Mouse (Mus musculus): ENCODE results near the gene Ccdc142. TPM values are rescaled to one million over a fixed set of nuclear protein-coding genes. Genes with fewer than 3 reads are reported as not detected.

Gene Ccdc142
- total RNA-seq, 1 experiment, result 4.6 TPM

DNA sequence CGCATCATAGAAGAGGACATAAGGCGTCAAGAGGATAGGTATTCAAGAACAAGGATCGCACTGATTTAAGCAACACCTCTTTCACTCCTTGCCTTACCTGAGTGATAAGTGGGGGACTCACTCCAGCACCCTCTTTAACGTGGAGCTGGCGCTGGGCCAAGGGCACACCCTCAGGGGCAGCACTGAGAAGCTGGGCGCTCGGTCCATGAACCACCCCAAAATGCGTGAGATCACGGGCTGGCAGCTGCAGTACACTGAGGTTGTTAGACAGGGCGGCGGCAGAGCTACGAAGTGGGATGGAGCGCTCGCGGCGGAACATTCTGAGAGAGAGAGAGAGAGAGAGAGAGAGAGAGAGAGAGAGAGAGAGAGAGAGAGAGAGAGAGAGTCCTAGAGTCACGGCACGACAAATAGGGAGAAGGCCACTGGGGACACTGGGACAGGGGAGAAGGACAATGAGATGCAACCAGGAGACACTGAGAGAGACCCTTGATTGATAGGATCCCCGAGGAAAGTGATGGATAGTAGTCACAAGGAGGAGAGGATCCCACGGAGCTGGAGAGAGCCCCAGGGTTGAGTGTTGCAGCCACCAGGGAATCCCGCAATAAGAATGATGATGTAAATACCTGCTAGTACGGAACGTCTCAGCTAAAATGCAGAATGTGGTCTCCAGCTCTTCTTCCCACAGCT, 54.3 kb downstream of the Ccdc142 start:
- Histone ChIP-seq H3K9me3 (ENCODE audit: control insufficient read depth, insufficient read depth, low read depth, low read length) (no peaks in the 10 kb centered on the region), H3K27ac (ENCODE audit: insufficient read depth, low read depth, low read length, poor library complexity, severe bottlenecking) (no peak overlapping the region), H3K4me1 (ENCODE audit: control insufficient read depth in 2 of 2, insufficient read depth in 2 of 2, low read length in 2 of 2, poor library complexity in 1 of 2) (peaks cover 0 to 2% of the 10 kb centered on the region in 2 experiments; a peak in 2 of 4 replicates), H3K9ac (ENCODE audit: insufficient read depth, low read depth, low read length, poor library complexity, severe bottlenecking) (peak overlapping the region; percentile 41; the same call in 1 of the 2 replicates), H3K36me3 (ENCODE audit: control insufficient read depth, insufficient read depth, low read length, poor library complexity, severe bottlenecking) (no peaks in the 10 kb centered on the region; the same call in 1 of the 2 replicates), H3K4me3 (ENCODE audit: insufficient read depth in 1 of 2, low read depth in 1 of 2, low read length in 2 of 2, poor library complexity in 1 of 2, severe bottlenecking in 1 of 2) (peak overlapping the region; percentile 42 to 54; a peak in 3 of 4 replicates)
- no peak for DNase-seq (ENCODE audit: low read depth, low spot score)
- no peak for TF ChIP-seq ZNF384 (IDR thresholded peaks at IDR 0.05; ENCODE audit: low read depth, low read length)
- TF ChIP-seq MAFK (IDR thresholded peaks at IDR 0.05; ENCODE audit: insufficient read depth, low read depth, low read length), result no peak
- TF ChIP-seq HCFC1 (IDR thresholded peaks at IDR 0.05; ENCODE audit: borderline replicate concordance, insufficient read depth, low read length), result no peak
- in situ Hi-C loops (cut with MboI; ENCODE audit: low sequenced_read_pairs in 2 of 2, unreplicated experiment in 2 of 2), result no loop called here

DNA sequence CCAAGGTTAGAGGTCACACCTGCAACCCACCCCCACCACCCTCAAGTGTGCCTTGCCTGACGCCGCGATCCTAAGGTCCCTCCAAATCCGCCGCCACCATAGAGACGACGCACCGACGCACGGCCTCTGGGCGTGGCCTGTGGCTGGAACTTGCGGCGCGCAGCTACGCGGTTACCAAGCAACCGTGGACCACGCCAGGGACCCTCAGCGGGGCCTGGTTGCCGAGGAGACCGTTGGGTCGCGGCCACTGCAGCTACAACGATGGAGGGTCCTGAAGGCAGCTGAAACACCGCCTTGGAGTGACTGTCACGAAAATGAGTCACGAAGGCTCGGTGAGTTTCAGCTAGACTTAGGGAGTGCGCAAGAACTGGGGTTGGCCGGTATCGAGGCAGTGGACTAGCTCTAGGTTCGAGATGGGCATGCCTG, 54.9 kb downstream of the Ccdc142 start, which contains the start of the genes Wdr54 and 1700003E16Rik:
Gene Wdr54, minus strand, starts transcription at position 139 of the 426 bp plus-strand sequence.
Gene 1700003E16Rik, plus strand, starts transcription at position 146 of the 426 bp plus-strand sequence.
- Histone ChIP-seq H3K9ac (ENCODE audit: insufficient read depth, low read depth, low read length, poor library complexity, severe bottlenecking) (peak within 1 kb of the TSS; percentile 41; the same call in 1 of the 2 replicates), H3K4me3 (ENCODE audit: insufficient read depth in 1 of 2, low read depth in 1 of 2, low read length in 2 of 2, poor library complexity in 1 of 2, severe bottlenecking in 1 of 2) (peak within 1 kb of the TSS; percentile 42 to 54; a peak in 3 of 4 replicates), H3K36me3 (ENCODE audit: control insufficient read depth, insufficient read depth, low read length, poor library complexity, severe bottlenecking) (no peaks in the 10 kb centered on the region; the same call in 1 of the 2 replicates), H3K9me3 (ENCODE audit: control insufficient read depth, insufficient read depth, low read depth, low read length) (no peaks in the 10 kb centered on the region), H3K27ac (ENCODE audit: insufficient read depth, low read depth, low read length, poor library complexity, severe bottlenecking) (no peak within 1 kb of the TSS), H3K4me1 (ENCODE audit: control insufficient read depth in 2 of 2, insufficient read depth in 2 of 2, low read length in 2 of 2, poor library complexity in 1 of 2) (peaks cover 0 to 2% of the 10 kb centered on the region in 2 experiments; a peak in 2 of 4 replicates)
- in situ Hi-C loops (cut with MboI; ENCODE audit: low sequenced_read_pairs in 2 of 2, unreplicated experiment in 2 of 2), result no loop called here
- TF ChIP-seq ZNF384 (IDR thresholded peaks at IDR 0.05; ENCODE audit: low read depth, low read length) (no peak), CHD2 (IDR thresholded peaks at IDR 0.05; ENCODE audit: low read depth, low read length) (no peak), MAFK (IDR thresholded peaks at IDR 0.05; ENCODE audit: insufficient read depth, low read depth, low read length) (no peak), ZC3H11A (IDR thresholded peaks at IDR 0.05; ENCODE audit: borderline replicate concordance, low read depth, low read length) (no peak), HCFC1 (IDR thresholded peaks at IDR 0.05; ENCODE audit: borderline replicate concordance, insufficient read depth, low read length) (no peak)
- no peak for DNase-seq (ENCODE audit: low read depth, low spot score)

Other genes with a start within 250 kb of the Ccdc142 start
- gene Sema4f, start 161.8 kb upstream of the Ccdc142 start, total RNA-seq (2012; rRNA removed), result 2.3 and 3.5 TPM in 2 replicates
- 5.7 and 6.8 TPM in 2 replicates for gene M1ap, start 154.7 kb upstream of the Ccdc142 start, total RNA-seq (2012; rRNA removed)
- 8.5 and 14.9 TPM in 2 replicates for gene Dok1, start 68.1 kb upstream of the Ccdc142 start, total RNA-seq (2012; rRNA removed)
- 2.3 and 3.4 TPM in 2 replicates for gene Loxl3, start 67.4 kb upstream of the Ccdc142 start, total RNA-seq (2012; rRNA removed)
- 152 and 242 TPM in 2 replicates for gene Aup1, start 47.1 kb upstream of the Ccdc142 start, total RNA-seq (2012; rRNA removed)
- 66.8 and 80.3 TPM in 2 replicates for gene Htra2, start 46.3 kb upstream of the Ccdc142 start, total RNA-seq (2012; rRNA removed)
- gene Dqx1, start 43.8 kb upstream of the Ccdc142 start, total RNA-seq (2012; rRNA removed), result 3.7 and 5.6 TPM in 2 replicates
- gene Tlx2, start 31.3 kb upstream of the Ccdc142 start, total RNA-seq (2012; rRNA removed), result 0.58 TPM in 1 of 2 replicates, not detected in the other
- 12.7 and 14.7 TPM in 2 replicates for gene Pcgf1, start 23.7 kb upstream of the Ccdc142 start, total RNA-seq (2012; rRNA removed)
- gene Lbx2, start 15.2 kb upstream of the Ccdc142 start, total RNA-seq (2012; rRNA removed), result 0.42 and 0.62 TPM in 2 replicates
- gene Gm42688, start within 50 bp of the Ccdc142 start, total RNA-seq (2012; rRNA removed), result 1.3 and 1.8 TPM in 2 replicates
- 50.5 and 53.9 TPM in 2 replicates for gene Mrpl53, start 7.4 kb downstream of the Ccdc142 start, total RNA-seq (2012; rRNA removed)
- 42.3 and 92.6 TPM in 2 replicates for gene Mogs, start 13.9 kb downstream of the Ccdc142 start, total RNA-seq (2012; rRNA removed)
- gene Wbp1, start 20.0 kb downstream of the Ccdc142 start, total RNA-seq (2012; rRNA removed), result 47.5 and 63.8 TPM in 2 replicates
- gene Ino80b, start 23.8 kb downstream of the Ccdc142 start, total RNA-seq (2012; rRNA removed), result 19.2 and 21.2 TPM in 2 replicates
- 20.0 and 32.4 TPM in 2 replicates for gene Rtkn, start 33.9 kb downstream of the Ccdc142 start, total RNA-seq (2012; rRNA removed)
- 3.7 and 4.3 TPM in 2 replicates for gene Wdr54, start 54.8 kb downstream of the Ccdc142 start, total RNA-seq (2012; rRNA removed)
- 0.31 and 0.53 TPM in 2 replicates for gene 1700003E16Rik, start 54.8 kb downstream of the Ccdc142 start, total RNA-seq (2012; rRNA removed)
- 40.6 and 41.7 TPM in 2 replicates for gene Dctn1, start 64.3 kb downstream of the Ccdc142 start, total RNA-seq (2012; rRNA removed)
- gene Slc4a5, start 118.2 kb downstream of the Ccdc142 start, total RNA-seq (2012; rRNA removed), result 100 and 104 TPM in 2 replicates
- gene Mthfd2, start 224.3 kb downstream of the Ccdc142 start, total RNA-seq (2012; rRNA removed), result 73.0 and 80.4 TPM in 2 replicates
- 32.9 and 53.4 TPM in 2 replicates for gene Mob1a, start 224.4 kb downstream of the Ccdc142 start, total RNA-seq (2012; rRNA removed)
- 13.1 and 24.5 TPM in 2 replicates for gene Bola3, start 247.5 kb downstream of the Ccdc142 start, total RNA-seq (2012; rRNA removed)